Mouse (Mus musculus) hindbrain, embryonic 11.5 days (tissue): ENCODE results near the gene Chaf1a. TPM values are rescaled to one million over a fixed set of nuclear protein-coding genes. Genes with fewer than 3 reads are reported as not detected.

ENCODE experiments used
- ATAC-seq: fragments of 200-750 bp; cut with Nextera tagmentation; 2 replicates; pipeline ENCODE4 v1.8.0; 2017; ENCODE audit warnings: mild to moderate bottlenecking, moderate TSS enrichment, moderate library complexity; ENCODE audit not compliant: low FRiP score
- DNase-seq: peaks from one replicate; pipeline ENCODE4 v3.0.0-alpha.2; 2015; ENCODE audit warnings: low spot score
- H3K27ac ChIP-seq: fragments of 300-500 bp; sonication (generic); 2 replicates; pipeline ENCODE4 v1.5.1; 2014; ENCODE audit warnings: mild to moderate bottlenecking, low read depth, low read length
- H3K27me3 ChIP-seq: fragments of 300-500 bp; sonication (generic); 2 replicates; pipeline ENCODE4 v1.6.1; 2014; ENCODE audit warnings: mild to moderate bottlenecking, low read length, moderate library complexity, mixed read lengths; ENCODE audit not compliant: control insufficient read depth, insufficient read depth
- H3K36me3 ChIP-seq: fragments of 300-500 bp; sonication (generic); 2 replicates; pipeline ENCODE4 v1.6.1; 2014; ENCODE audit warnings: mild to moderate bottlenecking, low read length, moderate library complexity, mixed read lengths; ENCODE audit not compliant: control insufficient read depth, insufficient read depth
- H3K4me1 ChIP-seq: fragments of 300-500 bp; sonication (generic); replicated peaks from 2 replicates; pipeline ENCODE4 v1.6.1; 2014; ENCODE audit warnings: low read length, mixed read lengths; ENCODE audit not compliant: control insufficient read depth, insufficient read depth
- H3K4me2 ChIP-seq: fragments of 300-500 bp; sonication (generic); replicated peaks from 2 replicates; pipeline ENCODE4 v1.6.1; 2014; ENCODE audit warnings: mild to moderate bottlenecking, low read depth, low read length
- H3K4me3 ChIP-seq: fragments of 300-500 bp; sonication (generic); 2 replicates; pipeline ENCODE4 v1.5.1; 2014; ENCODE audit warnings: low read depth, low read length
- H3K9ac ChIP-seq: fragments of 300-500 bp; sonication (generic); 2 replicates; pipeline ENCODE4 v1.6.1; 2014; ENCODE audit warnings: low read depth, low read length
- H3K9me3 ChIP-seq: fragments of 300-500 bp; sonication (generic); 2 replicates; pipeline ENCODE4 v1.6.1; 2016; ENCODE audit warnings: low read length; ENCODE audit not compliant: control insufficient read depth
- WGBS: fragments of 180-500 bp; shearing (Covaris S2); extraction: QIAGEN DNeasy Blood & Tissue Kit; methylation state at CpG from one replicate; pipeline ENCODE4 v1.1.7; 2014; 5-methylcytosine and 5-hydroxymethylcytosine counted together
- polyA plus RNA-seq: library from polyadenylated mRNA; unstranded; fragments of >200 nt; fragmentation: Nextera tagmentation; extraction: Ambion mirVana; gene quantifications from 2 replicates; pipeline ENCODE4 v1.2.1, GENCODE M21; 2014

Gene Chaf1a
- polyA plus RNA-seq, 1 experiment from 2014 or later: 16.1 TPM

- peaks cover 2% of the 10 kb centered on the region for H3K4me1 ChIP-seq
- H3K36me3 ChIP-seq: peaks cover 3% of the 10 kb centered on the region; the same call in 1 of the 2 replicates
- peak within 1 kb of the TSS; percentile 97 for H3K4me2 ChIP-seq
- H3K4me3 ChIP-seq: peak within 1 kb of the TSS; percentile 94
- ATAC-seq (peak; percentile 93), DNase-seq (peak; percentile 100)
- under 1% methylated on average over 57 of the region's 61 CpGs for WGBS
- peak within 1 kb of the TSS; percentile 81 for H3K9ac ChIP-seq
- peak within 1 kb of the TSS; percentile 71; the same call in 1 of the 2 replicates for H3K27ac ChIP-seq
- no peaks in the 10 kb centered on the region for H3K27me3 ChIP-seq
- H3K9me3 ChIP-seq: no peaks in the 10 kb centered on the region
These were observed 38.9 kb downstream of the Chaf1a start, which contains the start of gene Hdgfl2 for GRCm38 (mm10) chr17:56078880-56079795. Gene Hdgfl2 (plus strand): TSS chr17:56079634.

- Histone ChIP-seq H3K27me3 (no peaks in the 10 kb centered on the region), H3K27ac (peak overlapping the region; percentile 71; the same call in 1 of the 2 replicates)
- no peak for DNase-seq
These were observed 39.7 kb downstream of the Chaf1a start for GRCm38 (mm10) chr17:56079921-56080320.

GRCm38 (mm10) chr17:56080781-56081585, 40.7 kb downstream of the Chaf1a start:
- peak overlapping the region; percentile 94 for H3K4me3 ChIP-seq
- ATAC-seq (peak; percentile 48), DNase-seq (peak; percentile 84)
- peaks cover 3% of the 10 kb centered on the region; the same call in 1 of the 2 replicates for H3K36me3 ChIP-seq
- no peaks in the 10 kb centered on the region for H3K9me3 ChIP-seq
- H3K27ac ChIP-seq: peak overlapping the region; percentile 53; the same call in 1 of the 2 replicates
- peaks cover 2% of the 10 kb centered on the region for H3K4me1 ChIP-seq
- WGBS: 6% methylated on average over 8 of the region's 8 CpGs
- no peaks in the 10 kb centered on the region for H3K27me3 ChIP-seq
- H3K4me2 ChIP-seq: peak overlapping the region; percentile 97
- H3K9ac ChIP-seq: peak overlapping the region; percentile 81

More at GRCm38 (mm10) chr17:56079921-56080320, 39.7 kb downstream of the Chaf1a start:
- Histone ChIP-seq H3K36me3 (peaks cover 3% of the 10 kb centered on the region; the same call in 1 of the 2 replicates), H3K9me3 (no peaks in the 10 kb centered on the region), H3K4me1 (peaks cover 2% of the 10 kb centered on the region), H3K4me3 (peak overlapping the region; percentile 94), H3K4me2 (peak overlapping the region; percentile 97), H3K9ac (peak overlapping the region; percentile 81)
- under 1% methylated on average over 11 of the region's 11 CpGs for WGBS
- ATAC-seq: no peak

GRCm38 (mm10) chr17:56092312-56092711, 52.1 kb downstream of the Chaf1a start:
- H3K27ac ChIP-seq: no peak overlapping the region
- 77% methylated on average over 1 of the region's 1 CpGs for WGBS
- H3K9me3 ChIP-seq: no peaks in the 10 kb centered on the region
- no peak for DNase-seq
- H3K36me3 ChIP-seq: peaks cover 16% of the 10 kb centered on the region; the same call in 1 of the 2 replicates
- H3K4me2 ChIP-seq: no peak overlapping the region
- no peaks in the 10 kb centered on the region for H3K4me1 ChIP-seq
- H3K4me3 ChIP-seq: no peak overlapping the region
- no peaks in the 10 kb centered on the region for H3K27me3 ChIP-seq
- ATAC-seq: no peak
- H3K9ac ChIP-seq: no peak overlapping the region

- DNase-seq (no peak), ATAC-seq (no peak)
- Histone ChIP-seq H3K36me3 (peaks cover 20% of the 10 kb centered on the region; the same call in 1 of the 2 replicates), H3K4me1 (no peaks in the 10 kb centered on the region), H3K27ac (no peak overlapping the region), H3K9ac (no peak overlapping the region), H3K9me3 (no peaks in the 10 kb centered on the region), H3K4me3 (no peak overlapping the region), H3K4me2 (no peak overlapping the region), H3K27me3 (no peaks in the 10 kb centered on the region)
- 95% methylated on average over 1 of the region's 1 CpGs for WGBS
These were observed 52.6 kb downstream of the Chaf1a start for GRCm38 (mm10) chr17:56092794-56093193.

- H3K9ac ChIP-seq: no peak overlapping the region
- 89% methylated on average over 12 of the region's 12 CpGs for WGBS
- no peaks in the 10 kb centered on the region for H3K4me1 ChIP-seq
- H3K4me2 ChIP-seq: no peak overlapping the region
- no peak overlapping the region for H3K27ac ChIP-seq
- no peak for DNase-seq
- ATAC-seq: no peak
- no peaks in the 10 kb centered on the region for H3K27me3 ChIP-seq
- H3K4me3 ChIP-seq: no peak overlapping the region
- H3K9me3 ChIP-seq: no peaks in the 10 kb centered on the region
- H3K36me3 ChIP-seq: peaks cover 35% of the 10 kb centered on the region
These were observed 56.6 kb downstream of the Chaf1a start for GRCm38 (mm10) chr17:56096883-56097282.

GRCm38 (mm10) chr17:56098180-56098579, 57.9 kb downstream of the Chaf1a start:
- DNase-seq: no peak
- no peak overlapping the region for H3K4me2 ChIP-seq
- 92% methylated on average over 8 of the region's 8 CpGs for WGBS
- no peak overlapping the region for H3K9ac ChIP-seq
- no peak overlapping the region for H3K4me3 ChIP-seq
- ATAC-seq: no peak
- no peaks in the 10 kb centered on the region for H3K4me1 ChIP-seq
- peaks cover 38% of the 10 kb centered on the region for H3K36me3 ChIP-seq
- no peaks in the 10 kb centered on the region for H3K27me3 ChIP-seq
- no peaks in the 10 kb centered on the region for H3K9me3 ChIP-seq
- H3K27ac ChIP-seq: no peak overlapping the region

GRCm38 (mm10) chr17:56098711-56099572, 58.7 kb downstream of the Chaf1a start:
- peaks cover 36% of the 10 kb centered on the region for H3K36me3 ChIP-seq
- H3K4me2 ChIP-seq: no peak overlapping the region
- no peaks in the 10 kb centered on the region for H3K4me1 ChIP-seq
- DNase-seq (no peak), ATAC-seq (no peak)
- no peak overlapping the region for H3K4me3 ChIP-seq
- H3K27me3 ChIP-seq: no peaks in the 10 kb centered on the region
- 95% methylated on average over 15 of the region's 15 CpGs for WGBS
- no peaks in the 10 kb centered on the region for H3K9me3 ChIP-seq
- no peak overlapping the region for H3K9ac ChIP-seq
- no peak overlapping the region for H3K27ac ChIP-seq
